Mouse (Mus musculus): ENCODE data around the gene Nr6a1.

DNA sequence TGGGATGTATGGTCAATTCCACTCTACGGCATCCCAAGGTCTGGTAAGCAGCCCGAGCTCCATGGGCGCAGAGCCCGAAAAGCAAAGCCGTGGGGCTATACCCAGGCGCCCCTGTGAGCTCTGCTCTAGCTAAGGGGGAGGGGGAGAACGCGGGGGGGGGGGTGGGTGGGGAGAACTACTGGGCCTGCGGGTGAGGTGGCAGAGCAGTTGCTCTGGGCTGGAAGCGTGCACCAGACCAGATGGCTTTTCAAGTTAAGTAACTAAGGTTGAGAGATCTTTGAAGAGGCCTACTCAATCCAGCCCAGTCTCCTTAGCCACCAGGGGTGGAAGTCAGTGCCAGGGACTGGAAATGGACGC lies 214.7 kb downstream of the Nr6a1 start:
- TF ChIP-seq CTCF (IDR thresholded peaks at IDR 0.05; ENCODE audit: low read depth, low read length), result no peak
- TF ChIP-seq TAL1 (conservative IDR thresholded peaks at IDR 0.05; ENCODE audit: low read depth, low read length), result no peak
- no peak for TF ChIP-seq GATA1 (IDR thresholded peaks at IDR 0.05; ENCODE audit: borderline replicate concordance, low read length)
- TF ChIP-seq POLR2AphosphoS5 (IDR thresholded peaks at IDR 0.05; ENCODE audit: insufficient replicate concordance, low read depth, low read length), result no peak
- TF ChIP-seq GATA2 (IDR thresholded peaks at IDR 0.05; ENCODE audit: borderline replicate concordance, low read depth, low read length), result no peak
